Mouse (Mus musculus) midbrain, embryonic 11.5 days (tissue): ENCODE data around the gene Chtf18. TPM values are rescaled to one million over a fixed set of nuclear protein-coding genes. Genes with fewer than 3 reads are reported as not detected.
A peak's percentile ranks its signal among the peaks of the same experiment; 100 is the strongest.

Source experiments
- ATAC-seq: fragments of 200-750 bp; cut with Nextera tagmentation; 2 replicates; pipeline ENCODE4 v1.8.0; 2017; ENCODE audit warnings: moderate TSS enrichment, moderate library complexity; ENCODE audit not compliant: low FRiP score
- DNase-seq: peaks from one replicate; pipeline ENCODE4 v3.0.0; 2015; ENCODE audit warnings: low spot score; ENCODE audit errors: missing footprints
- H3K27ac ChIP-seq: fragments of 300-500 bp; sonication (generic); 2 replicates; pipeline ENCODE4 v1.5.1; 2014; ENCODE audit warnings: low read depth, low read length
- H3K27me3 ChIP-seq: fragments of 300-500 bp; sonication (generic); 2 replicates; pipeline ENCODE4 v1.6.1; 2014; ENCODE audit warnings: mild to moderate bottlenecking, low read length, moderate library complexity, mixed read lengths; ENCODE audit not compliant: control insufficient read depth, insufficient read depth
- H3K36me3 ChIP-seq: fragments of 300-500 bp; sonication (generic); 2 replicates; pipeline ENCODE4 v1.6.1; 2014; ENCODE audit warnings: mild to moderate bottlenecking, low read length, moderate library complexity, mixed read lengths; ENCODE audit not compliant: control insufficient read depth, insufficient read depth
- H3K4me1 ChIP-seq: fragments of 300-500 bp; sonication (generic); 2 replicates; pipeline ENCODE4 v1.6.1; 2014; ENCODE audit warnings: low read length; ENCODE audit not compliant: control insufficient read depth, insufficient read depth
- H3K4me2 ChIP-seq: fragments of 300-500 bp; sonication (generic); 2 replicates; pipeline ENCODE4 v1.6.1; 2014; ENCODE audit warnings: mild to moderate bottlenecking, moderate library complexity
- H3K4me3 ChIP-seq: fragments of 300-500 bp; sonication (generic); 2 replicates; pipeline ENCODE4 v1.5.1; 2014; ENCODE audit warnings: low read depth, low read length
- H3K9ac ChIP-seq: fragments of 300-500 bp; sonication (generic); 2 replicates; pipeline ENCODE4 v1.6.1; 2014; ENCODE audit warnings: low read length
- H3K9me3 ChIP-seq: fragments of 300-500 bp; sonication (generic); 2 replicates; pipeline ENCODE4 v1.6.1; 2016; ENCODE audit warnings: low read length; ENCODE audit not compliant: control insufficient read depth
- WGBS: fragments of 180-500 bp; shearing (Covaris S2); extraction: QIAGEN DNeasy Blood & Tissue Kit; methylation state at CpG from one replicate; pipeline ENCODE4 v1.1.7; 2014; 5-methylcytosine and 5-hydroxymethylcytosine counted together
- microRNA-seq: library from miRNA; unstranded; fragments of <30 nt; microRNA quantifications from one replicate; pipeline ENCODE4, GENCODE M21; 2017
- polyA plus RNA-seq: library from polyadenylated mRNA; unstranded; fragments of >200 nt; fragmentation: Nextera tagmentation; extraction: Ambion mirVana; gene quantifications from 2 replicates; pipeline ENCODE4 v1.2.1, GENCODE M21; 2014

The Chtf18 gene
- polyA plus RNA-seq, 1 experiment from 2014 or later, result 17.3 TPM

- Histone ChIP-seq H3K9me3 (no peaks in the 10 kb centered on the region), H3K9ac (no peak overlapping the region), H3K27ac (no peak overlapping the region), H3K36me3 (no peaks in the 10 kb centered on the region), H3K4me3 (no peak overlapping the region), H3K27me3 (no peaks in the 10 kb centered on the region), H3K4me1 (no peaks in the 10 kb centered on the region), H3K4me2 (no peak overlapping the region)
- peak; percentile 37 for DNase-seq
- 60% methylated on average over 1 of the region's 1 CpGs for WGBS
- ATAC-seq, result no peak
These were observed 31.0 kb downstream of the Chtf18 start for GRCm38 (mm10) chr17:25696263-25696662.

DNA sequence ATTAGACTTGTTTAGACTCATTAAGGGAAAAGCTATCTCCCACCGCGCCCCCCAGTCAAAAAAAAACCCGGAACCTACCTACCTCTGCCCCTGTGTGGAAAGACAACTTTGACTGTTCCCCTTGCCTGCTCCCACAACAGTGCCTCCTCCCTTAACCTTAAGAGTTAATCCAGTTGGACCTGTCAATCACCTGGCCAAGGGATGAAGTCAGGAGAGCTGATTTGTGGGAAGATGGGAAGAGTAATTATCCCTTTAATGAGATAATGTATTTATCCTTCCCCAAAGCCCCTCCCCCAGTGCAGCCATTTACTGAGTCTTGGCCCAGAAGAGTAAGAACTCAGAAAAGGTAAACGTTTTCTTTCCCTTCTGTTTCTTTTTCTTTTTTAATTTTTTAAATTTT lies 38.3 kb downstream of the Chtf18 start:
- ATAC-seq, result no peak
- WGBS, result 80% methylated on average over 4 of the region's 4 CpGs
- Histone ChIP-seq H3K4me3 (no peak overlapping the region), H3K9ac (no peak overlapping the region), H3K4me2 (no peak overlapping the region), H3K9me3 (no peaks in the 10 kb centered on the region), H3K4me1 (peaks cover 4% of the 10 kb centered on the region; the same call in 1 of the 2 replicates), H3K36me3 (no peaks in the 10 kb centered on the region), H3K27ac (no peak overlapping the region), H3K27me3 (no peaks in the 10 kb centered on the region)
- peak; percentile 71 for DNase-seq

GRCm38 (mm10) chr17:25686323-25686722 lies 40.9 kb downstream of the Chtf18 start:
- peak; percentile 86 for DNase-seq
- no peaks in the 10 kb centered on the region for H3K27me3 ChIP-seq
- peaks cover 4% of the 10 kb centered on the region; the same call in 1 of the 2 replicates for H3K4me1 ChIP-seq
- 51% methylated on average over 7 of the region's 7 CpGs for WGBS
- no peak overlapping the region for H3K4me3 ChIP-seq
- no peaks in the 10 kb centered on the region for H3K36me3 ChIP-seq
- no peak overlapping the region for H3K4me2 ChIP-seq
- H3K27ac ChIP-seq, result no peak overlapping the region
- no peaks in the 10 kb centered on the region for H3K9me3 ChIP-seq
- no peak for ATAC-seq
- no peak overlapping the region for H3K9ac ChIP-seq

GRCm38 (mm10) chr17:25681636-25682035 lies 45.6 kb downstream of the Chtf18 start:
- no peak overlapping the region for H3K4me3 ChIP-seq
- H3K36me3 ChIP-seq, result no peaks in the 10 kb centered on the region
- H3K4me1 ChIP-seq, result peaks cover 16% of the 10 kb centered on the region
- 80% methylated on average over 4 of the region's 4 CpGs for WGBS
- no peak overlapping the region for H3K27ac ChIP-seq
- no peaks in the 10 kb centered on the region for H3K9me3 ChIP-seq
- no peak overlapping the region for H3K9ac ChIP-seq
- no peaks in the 10 kb centered on the region for H3K27me3 ChIP-seq
- ATAC-seq (no peak), DNase-seq (no peak)
- H3K4me2 ChIP-seq, result no peak overlapping the region

DNA sequence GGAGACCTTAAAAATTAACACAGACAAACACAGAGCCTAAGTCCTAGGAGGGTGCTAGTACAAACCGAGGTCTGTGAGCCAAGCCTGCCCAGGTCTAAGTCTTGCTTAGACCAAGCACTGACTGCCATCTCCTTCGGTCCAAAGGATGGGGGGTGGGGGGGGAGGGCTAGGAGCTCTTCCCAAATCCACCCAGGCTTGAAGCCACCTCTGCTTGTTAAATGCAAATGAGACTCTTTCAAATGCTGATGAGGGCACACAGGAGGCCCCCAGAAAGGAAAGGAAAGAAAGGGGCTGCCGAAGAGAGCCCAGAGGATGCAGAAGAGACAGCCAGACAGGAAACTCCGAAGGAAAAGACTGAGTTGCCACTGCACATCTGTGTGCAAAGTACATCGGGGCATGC lies 47.4 kb downstream of the Chtf18 start:
- Histone ChIP-seq H3K36me3 (no peaks in the 10 kb centered on the region), H3K9me3 (no peaks in the 10 kb centered on the region), H3K4me3 (no peak overlapping the region), H3K4me2 (peak overlapping the region; percentile 22; the same call in 1 of the 2 replicates), H3K27ac (0 out of 2 replicates have a peak overlapping the region, but pooled peaks have one; percentile 22), H3K27me3 (no peaks in the 10 kb centered on the region), H3K4me1 (peaks cover 16% of the 10 kb centered on the region), H3K9ac (peak overlapping the region; percentile 33; the same call in 1 of the 2 replicates)
- ATAC-seq (no peak), DNase-seq (peak; percentile 86)
- 7% methylated on average over 5 of the region's 5 CpGs for WGBS

DNA sequence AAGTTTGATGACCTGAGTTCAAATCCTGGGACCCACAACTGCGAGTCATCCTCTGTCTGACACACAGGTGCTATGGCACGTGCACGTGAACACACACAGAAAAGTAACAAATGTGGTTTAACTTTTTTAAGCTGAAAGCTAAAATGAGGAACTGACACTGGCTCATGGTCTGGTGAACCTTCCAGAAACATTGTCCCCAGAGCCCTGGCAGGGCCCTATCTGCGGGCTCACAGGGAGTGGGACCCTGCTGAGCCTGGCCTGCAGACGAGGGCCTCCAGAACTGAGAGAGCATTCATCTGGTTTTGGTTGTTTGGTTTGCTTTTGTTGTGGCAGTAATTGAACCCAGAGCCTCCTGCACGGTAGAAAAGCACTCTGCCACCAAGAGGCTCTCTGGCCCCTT lies 49.2 kb downstream of the Chtf18 start:
- 52% methylated on average over 6 of the region's 6 CpGs for WGBS
- no peak for ATAC-seq
- H3K27ac ChIP-seq, result no peak overlapping the region

DNA sequence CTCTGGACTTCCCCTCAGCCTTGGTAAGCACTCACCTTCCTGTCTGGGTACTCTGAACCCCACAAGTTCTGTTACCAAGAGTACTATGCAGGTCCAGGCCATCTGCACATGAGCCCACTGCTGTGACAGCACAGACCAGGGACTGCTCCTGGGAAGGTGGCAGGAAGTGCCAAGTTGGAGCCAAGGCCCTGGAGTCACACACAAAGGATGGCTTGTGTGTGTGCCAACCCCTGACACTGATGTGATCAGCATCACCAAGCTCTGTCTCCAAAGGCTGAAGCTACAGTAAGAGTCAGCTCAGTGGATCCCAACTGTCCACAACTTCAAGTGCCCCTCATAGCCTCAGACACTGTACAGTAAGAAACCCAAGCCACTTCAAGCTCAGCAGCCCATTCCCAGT lies 54.2 kb downstream of the Chtf18 start:
- Histone ChIP-seq H3K4me1 (peaks cover 6% of the 10 kb centered on the region; the same call in 1 of the 2 replicates), H3K36me3 (no peaks in the 10 kb centered on the region), H3K27me3 (no peaks in the 10 kb centered on the region), H3K9me3 (no peaks in the 10 kb centered on the region), H3K4me2 (no peak overlapping the region), H3K4me3 (no peak overlapping the region), H3K9ac (no peak overlapping the region), H3K27ac (no peak overlapping the region)
- ATAC-seq (no peak), DNase-seq (no peak)

More for the DNA sequence above, 49.2 kb downstream of the Chtf18 start:
- no peaks in the 10 kb centered on the region for H3K9me3 ChIP-seq
- H3K27me3 ChIP-seq, result no peaks in the 10 kb centered on the region
- no peak overlapping the region for H3K9ac ChIP-seq
- H3K4me3 ChIP-seq, result no peak overlapping the region
- DNase-seq, result no peak
- H3K4me1 ChIP-seq, result peaks cover 16% of the 10 kb centered on the region
- no peak overlapping the region for H3K4me2 ChIP-seq
- no peaks in the 10 kb centered on the region for H3K36me3 ChIP-seq

Small RNA genes lying within 50 kb of the gene (microRNA-seq; reads per million reads assigned to microRNA genes)
- gene Gm25083, result not detected

Other genes with a start within 250 kb of the Chtf18 start
- gene Sstr5, start 230.1 kb downstream of the Chtf18 start, polyA plus RNA-seq, result not detected in 2 replicates
- 2.0 and 2.1 TPM in 2 replicates for gene Sox8, start 156.7 kb downstream of the Chtf18 start, polyA plus RNA-seq
- 19.2 and 20.6 TPM in 2 replicates for gene Lmf1, start 148.3 kb downstream of the Chtf18 start, polyA plus RNA-seq
- gene Gng13, start 10.2 kb downstream of the Chtf18 start, polyA plus RNA-seq, result 0.77 and 1.3 TPM in 2 replicates
- 16.0 and 19.8 TPM in 2 replicates for gene Rpusd1, start 251 bp upstream of the Chtf18 start, polyA plus RNA-seq
- not detected in 2 replicates for gene Mslnl, start 8.6 kb upstream of the Chtf18 start, polyA plus RNA-seq
- gene Msln, start 27.0 kb upstream of the Chtf18 start, polyA plus RNA-seq, result not detected in 2 replicates
- 22.2 and 23.4 TPM in 2 replicates for gene Narfl, start 46.4 kb upstream of the Chtf18 start, polyA plus RNA-seq
- gene Haghl, start 58.3 kb upstream of the Chtf18 start, polyA plus RNA-seq, result 76.4 and 77.1 TPM in 2 replicates
- gene Ccdc78, start 59.2 kb upstream of the Chtf18 start, polyA plus RNA-seq, result 0.11 and 0.34 TPM in 2 replicates
- gene Fam173a, start 65.5 kb upstream of the Chtf18 start, polyA plus RNA-seq, result 69.1 and 71.4 TPM in 2 replicates
- gene AC134908.4, start 68.2 kb upstream of the Chtf18 start, polyA plus RNA-seq, result not detected in 2 replicates
- 21.3 and 32.1 TPM in 2 replicates for gene Metrn, start 69.7 kb upstream of the Chtf18 start, polyA plus RNA-seq
- gene Fbxl16, start 81.7 kb upstream of the Chtf18 start, polyA plus RNA-seq, result 11.2 and 12.0 TPM in 2 replicates
- 23.7 and 27.4 TPM in 2 replicates for gene Wdr24, start 96.2 kb upstream of the Chtf18 start, polyA plus RNA-seq
- 50.3 and 54.1 TPM in 2 replicates for gene Jmjd8, start 101.4 kb upstream of the Chtf18 start, polyA plus RNA-seq
- 280 and 296 TPM in 2 replicates for gene Stub1, start 106.0 kb upstream of the Chtf18 start, polyA plus RNA-seq
- gene Rhbdl1, start 109.9 kb upstream of the Chtf18 start, polyA plus RNA-seq, result 2.3 and 3.2 TPM in 2 replicates
- 0.63 and 1.2 TPM in 2 replicates for gene Gm20683, start 114.3 kb upstream of the Chtf18 start, polyA plus RNA-seq
- 7.0 and 8.7 TPM in 2 replicates for gene Rhot2, start 117.4 kb upstream of the Chtf18 start, polyA plus RNA-seq
- 15.7 and 17.8 TPM in 2 replicates for gene Wdr90, start 134.1 kb upstream of the Chtf18 start, polyA plus RNA-seq
- gene Mcrip2, start 141.3 kb upstream of the Chtf18 start, polyA plus RNA-seq, result 6.1 and 7.0 TPM in 2 replicates
- gene Mettl26, start 147.7 kb upstream of the Chtf18 start, polyA plus RNA-seq, result 57.1 and 60.1 TPM in 2 replicates
- 0.91 and 1.1 TPM in 2 replicates for gene Wfikkn1, start 153.4 kb upstream of the Chtf18 start, polyA plus RNA-seq
- 15.0 and 15.9 TPM in 2 replicates for gene Rab40c, start 192.3 kb upstream of the Chtf18 start, polyA plus RNA-seq
- 47.2 and 50.9 TPM in 2 replicates for gene Pigq, start 217.5 kb upstream of the Chtf18 start, polyA plus RNA-seq
- 0.37 TPM in 1 of 2 replicates, not detected in the other for gene Nhlrc4, start 217.5 kb upstream of the Chtf18 start, polyA plus RNA-seq
- gene A930017K11Rik, start 225.1 kb upstream of the Chtf18 start, polyA plus RNA-seq, result not detected in 2 replicates